Mouse (Mus musculus) thymus, postnatal 4 days (tissue): ENCODE measurements around the gene Zfp513.
A peak's percentile ranks its signal among the peaks of the same experiment; 100 is the strongest.
"Not testable (repeated sequence)": the region's sequence is repeated elsewhere in the genome, so short reads cannot be mapped to it uniquely, and the experiment has no call there.

Experiments
- DNase-seq: peaks from one replicate; pipeline ENCODE4 v3.0.0; 2021

Gene Zfp513

GRCm38 (mm10) chr5:31201742-31202590, at the start of gene Zfp513:
Gene Zfp513 (minus strand): TSS chr5:31202303.
- peak; percentile 91 for DNase-seq

- DNase-seq, result peak; percentile 54
These were observed 49.5 kb upstream of the Zfp513 start, which contains the start of gene Krtcap3 for GRCm38 (mm10) chr5:31251541-31252101. Gene Krtcap3 (plus strand): TSS chr5:31251691.

GRCm38 (mm10) chr5:31250716-31251115, 48.6 kb upstream of the Zfp513 start:
- no peak for DNase-seq

- DNase-seq, result no peak
These were observed 40.1 kb upstream of the Zfp513 start for GRCm38 (mm10) chr5:31242191-31242590.

- no peak for DNase-seq
These were observed 39.5 kb upstream of the Zfp513 start for GRCm38 (mm10) chr5:31241522-31242034.

- DNase-seq, result peak; percentile 97
These were observed 38.8 kb upstream of the Zfp513 start, which contains the start of the genes Nrbp1 and Gm9970 for GRCm38 (mm10) chr5:31240637-31241521. Gene Nrbp1 (plus strand): TSS chr5:31240864. Gene Gm9970 (minus strand): TSS chr5:31241232.

- DNase-seq, result no peak
These were observed 24.5 kb upstream of the Zfp513 start for GRCm38 (mm10) chr5:31226641-31227040.

GRCm38 (mm10) chr5:31222696-31223095, 20.6 kb upstream of the Zfp513 start:
- DNase-seq, result no peak

GRCm38 (mm10) chr5:31221304-31221945, 19.3 kb upstream of the Zfp513 start:
- peak; percentile 67 for DNase-seq

- DNase-seq, result peak; percentile 99
These were observed 18.6 kb upstream of the Zfp513 start, which contains the start of gene Ppm1g for GRCm38 (mm10) chr5:31220448-31221303. Gene Ppm1g (minus strand): TSS chr5:31220687.

GRCm38 (mm10) chr5:31219911-31220447, 17.9 kb upstream of the Zfp513 start:
- DNase-seq, result no peak

- DNase-seq, result no peak
These were observed 17.4 kb upstream of the Zfp513 start for GRCm38 (mm10) chr5:31219474-31219873.

- no peak for DNase-seq
These were observed 17.0 kb upstream of the Zfp513 start for GRCm38 (mm10) chr5:31219070-31219469.

GRCm38 (mm10) chr5:31218294-31218693, 16.2 kb upstream of the Zfp513 start:
- peak; percentile 42 for DNase-seq

GRCm38 (mm10) chr5:31216554-31216953, 14.5 kb upstream of the Zfp513 start:
- not testable (repeated sequence) for DNase-seq

- no peak for DNase-seq
These were observed 2.3 kb upstream of the Zfp513 start for GRCm38 (mm10) chr5:31204421-31204820.

GRCm38 (mm10) chr5:31203866-31204265, 1.8 kb upstream of the Zfp513 start:
- no peak for DNase-seq

GRCm38 (mm10) chr5:31202933-31203332, 830 bp upstream of the Zfp513 start:
- no peak for DNase-seq

- DNase-seq, result no peak
These were observed 911 bp downstream of the Zfp513 start for GRCm38 (mm10) chr5:31201042-31201741.

- peak; percentile 40 for DNase-seq
These were observed 1.8 kb downstream of the Zfp513 start for GRCm38 (mm10) chr5:31200327-31200768.
